Mouse (Mus musculus): Measurements from ENCODE around the gene Dusp16. TPM values are rescaled to one million over a fixed set of nuclear protein-coding genes. Genes with fewer than 3 reads are reported as not detected.

Gene Dusp16
- 1 to 10 TPM; 1.9 to 2.2 TPM for polyA plus RNA-seq (2017; shearing (Covaris generic))

DNA sequence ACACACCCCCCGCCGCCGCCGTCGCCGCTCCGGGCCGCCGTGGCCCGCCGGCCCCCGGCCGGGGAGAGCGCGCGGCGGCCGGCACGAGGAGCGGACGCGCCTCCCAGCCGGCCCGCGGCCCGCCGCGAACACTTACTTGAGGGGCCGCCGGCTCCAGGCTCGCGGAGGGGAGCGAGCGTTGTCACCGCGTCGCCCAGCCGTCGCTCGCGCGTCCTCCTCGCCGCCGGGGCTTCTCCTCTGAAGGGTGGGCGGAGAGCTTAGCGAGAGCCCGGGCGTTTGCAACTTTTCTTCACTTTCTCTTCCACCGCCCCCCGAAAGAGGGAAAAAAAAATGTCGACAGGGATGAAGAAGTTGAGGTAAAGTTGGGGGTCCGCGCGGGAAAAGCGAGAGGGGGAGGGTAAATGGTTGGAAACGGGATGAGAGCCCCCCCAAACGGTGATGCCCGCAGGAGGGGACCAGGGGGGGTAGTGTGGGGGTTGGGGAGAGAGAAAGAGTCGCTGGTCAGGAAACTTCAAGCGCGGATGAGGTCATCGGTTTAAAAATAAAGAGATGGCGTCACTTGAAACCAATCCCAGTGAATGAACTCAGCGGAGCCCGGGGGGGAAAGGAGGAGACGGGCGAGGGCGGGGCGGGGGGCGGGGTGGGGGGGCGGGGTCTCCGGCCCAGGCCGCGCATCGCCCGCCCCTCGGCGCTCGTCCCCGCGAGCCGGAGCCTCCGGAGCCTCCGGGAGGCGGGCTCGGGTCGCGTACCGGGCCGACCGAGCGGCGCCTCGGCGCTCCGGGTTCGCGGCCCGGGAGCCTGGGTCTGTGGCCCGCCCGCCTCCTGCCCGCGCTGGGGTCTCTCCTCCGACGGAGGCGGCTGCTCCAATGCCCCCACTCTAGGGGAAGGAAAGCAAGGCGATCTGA, at the start of gene Dusp16:
Gene Dusp16 (minus strand): TSS at position 485 of the 905 bp plus-strand sequence.
- ATAC-seq = peak; percentile 84

DNA sequence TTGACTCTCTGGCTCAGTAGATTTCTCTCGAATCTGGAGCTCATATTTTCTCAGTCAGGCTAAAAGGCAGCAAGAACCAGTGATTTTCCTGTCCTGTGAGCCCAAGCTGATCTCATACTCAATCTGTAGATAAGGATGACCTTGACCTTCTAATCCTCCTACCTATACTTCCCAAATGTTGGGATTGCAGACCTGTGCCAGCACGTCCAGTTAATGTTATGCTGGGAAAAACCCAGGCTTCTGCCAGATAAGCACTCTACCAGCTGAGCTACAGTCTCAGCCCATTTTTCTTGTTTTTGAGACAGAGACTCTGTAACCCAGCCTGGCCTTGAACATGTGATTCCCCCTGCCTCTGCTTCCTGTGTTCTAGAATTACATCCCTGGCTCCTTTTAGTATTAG, 47.9 kb upstream of the Dusp16 start:
- ATAC-seq = no peak

DNA sequence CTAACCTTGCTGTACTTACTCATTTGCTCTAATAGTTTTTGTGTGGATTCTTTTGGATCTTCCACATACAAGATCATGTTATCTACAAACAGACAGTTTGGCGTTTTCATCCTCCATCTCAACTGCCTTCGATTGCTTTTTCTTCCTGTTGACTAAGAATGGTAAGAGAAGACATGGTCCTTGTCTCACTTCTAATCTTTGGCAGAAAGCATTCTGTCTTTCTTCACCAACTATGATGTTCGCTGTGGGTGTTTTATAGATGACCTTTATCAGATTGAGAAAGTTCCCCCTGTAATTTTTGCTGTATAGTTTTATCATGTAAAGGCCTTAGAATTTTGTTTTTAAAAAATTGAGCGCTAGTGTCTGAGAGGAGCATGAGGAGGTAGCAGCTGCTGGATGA, 45.7 kb upstream of the Dusp16 start:
- ATAC-seq = peak; percentile 67

DNA sequence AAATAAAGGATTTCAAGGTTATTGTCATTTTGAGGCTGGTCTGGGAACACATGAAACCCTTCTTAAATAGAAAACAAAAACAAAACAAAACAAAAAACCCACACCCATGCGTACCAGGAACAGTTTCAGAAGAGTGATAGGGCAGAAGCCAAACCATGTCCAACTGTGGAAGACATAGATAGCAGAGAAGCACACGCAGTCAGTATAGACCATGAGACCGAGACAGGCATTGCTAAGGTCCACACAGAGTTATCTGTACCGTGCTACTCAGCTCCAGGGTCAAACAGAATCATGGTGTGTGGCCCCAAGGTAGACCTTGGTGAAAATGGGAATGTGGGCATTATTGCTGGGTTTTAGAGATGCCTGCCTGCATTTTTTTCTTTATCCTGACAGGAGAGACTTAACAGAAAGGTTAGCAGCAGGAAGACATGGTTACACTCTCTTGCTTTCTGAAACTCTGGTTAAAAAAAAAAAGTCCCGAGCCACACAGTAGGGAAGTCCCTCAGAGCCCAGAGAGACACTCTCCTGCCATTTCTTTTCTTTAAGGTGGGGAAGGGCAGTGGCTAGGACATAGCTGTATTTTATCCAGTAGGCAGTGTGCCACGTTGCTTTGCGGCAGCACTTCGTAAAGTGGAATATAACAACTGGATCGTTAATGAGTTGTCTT, 42.3 kb upstream of the Dusp16 start:
- peak; percentile 8 for ATAC-seq

DNA sequence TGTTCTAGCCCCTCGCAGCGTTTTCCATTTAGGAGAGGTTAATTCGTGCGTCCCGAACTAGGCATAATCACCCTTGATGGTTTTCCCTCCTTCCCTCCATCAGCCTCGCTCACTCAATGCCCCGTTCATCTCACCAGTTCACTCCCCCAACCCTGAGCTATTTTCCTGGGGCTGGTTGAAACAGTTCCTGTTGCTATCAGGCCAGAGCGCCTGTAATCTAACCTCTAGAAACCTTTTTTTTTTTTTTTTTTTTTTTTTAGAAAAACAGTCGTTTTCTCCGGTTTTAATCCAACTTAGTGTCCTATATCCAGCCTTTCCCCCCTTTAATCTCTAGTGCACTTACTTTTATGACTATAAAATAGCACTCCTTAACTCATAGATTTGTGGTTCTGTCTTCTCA, 38.4 kb upstream of the Dusp16 start:
- ATAC-seq = no peak

DNA sequence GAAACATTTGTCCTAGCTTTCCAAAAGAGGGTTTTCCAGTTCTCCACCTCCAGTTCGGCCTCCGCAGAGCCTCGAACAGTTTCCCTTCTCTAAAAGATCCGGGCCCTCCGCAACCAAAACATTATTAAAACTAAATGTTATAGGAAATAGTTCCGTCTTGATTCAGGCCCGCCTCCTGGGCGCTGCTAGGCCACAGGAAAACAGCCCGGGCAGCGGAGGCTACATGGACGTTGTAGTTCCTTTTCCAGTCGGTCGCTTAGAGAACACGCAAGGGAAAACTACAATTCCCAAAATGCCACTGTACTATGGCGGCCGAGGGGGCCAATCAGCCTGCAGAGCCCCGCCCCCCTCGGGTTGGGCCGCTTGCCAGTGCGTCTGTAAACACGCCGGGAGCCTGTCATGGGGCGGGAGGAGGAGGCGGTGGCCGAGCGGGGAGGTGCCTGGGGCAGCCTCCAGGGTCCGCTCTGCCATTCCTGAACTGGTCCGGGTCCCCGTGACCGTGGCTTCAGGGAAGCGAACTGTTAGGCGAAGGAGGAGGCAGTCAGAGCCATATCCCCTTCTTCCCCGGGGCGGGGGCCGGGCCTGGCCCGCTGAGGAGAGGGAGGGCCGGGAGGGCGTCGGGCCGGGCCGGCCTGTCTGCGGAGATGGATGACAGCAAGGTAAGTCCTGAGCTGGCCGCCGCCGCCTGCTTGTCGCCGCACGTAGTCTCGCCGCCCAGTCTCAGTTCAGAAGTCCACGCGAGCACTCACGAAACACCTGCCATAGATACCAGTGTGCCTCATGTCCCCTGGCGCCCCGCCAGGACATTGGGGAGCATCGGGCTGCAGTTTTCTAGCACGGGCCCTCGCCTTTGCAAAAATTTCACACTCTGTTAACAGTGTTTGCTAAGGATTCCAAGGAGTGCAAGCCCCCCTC, 37.6 kb upstream of the Dusp16 start, which contains the start of gene Crebl2:
Gene Crebl2 (plus strand): TSS at position 369 of the 915 bp plus-strand sequence.
- peak; percentile 81 for ATAC-seq

DNA sequence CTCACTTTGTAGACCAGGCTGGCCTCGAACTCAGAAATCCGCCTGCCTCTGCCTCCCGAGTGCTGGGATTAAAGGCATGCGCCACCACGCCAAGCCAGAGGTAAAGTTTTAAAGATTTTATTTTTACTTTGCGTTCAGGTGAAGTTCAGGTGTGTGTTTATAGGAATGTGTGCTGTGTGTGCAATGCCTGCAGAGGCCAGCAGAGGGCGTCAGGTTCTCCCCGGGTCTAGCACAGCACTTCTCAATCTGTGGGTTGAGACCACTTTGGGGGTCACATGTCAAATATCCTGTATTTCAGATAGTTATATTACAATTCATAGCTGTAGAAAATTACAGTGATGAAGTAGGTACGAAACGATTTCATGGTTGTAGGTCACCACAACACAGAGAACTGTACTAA, 30.4 kb upstream of the Dusp16 start:
- ATAC-seq = no peak

DNA sequence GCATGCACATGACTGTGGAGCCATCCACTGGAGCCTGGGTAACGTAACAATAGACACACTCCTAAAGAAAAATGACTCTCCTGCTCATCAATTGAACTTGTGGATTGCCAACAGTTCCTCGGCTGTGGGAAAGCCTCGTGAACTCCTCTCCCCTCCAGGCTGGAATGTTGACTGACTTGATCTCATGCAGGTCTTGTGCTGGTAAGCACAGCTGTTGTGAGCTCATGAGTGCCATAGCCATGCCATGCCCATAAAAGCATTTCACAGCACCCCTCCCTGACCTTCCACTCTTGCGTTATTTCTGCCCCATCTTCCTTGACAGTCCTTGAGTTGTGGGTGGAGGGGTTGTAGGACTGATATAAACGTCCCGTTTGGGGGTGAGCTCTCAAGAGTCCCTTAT, 28.0 kb upstream of the Dusp16 start:
- ATAC-seq = no peak

DNA sequence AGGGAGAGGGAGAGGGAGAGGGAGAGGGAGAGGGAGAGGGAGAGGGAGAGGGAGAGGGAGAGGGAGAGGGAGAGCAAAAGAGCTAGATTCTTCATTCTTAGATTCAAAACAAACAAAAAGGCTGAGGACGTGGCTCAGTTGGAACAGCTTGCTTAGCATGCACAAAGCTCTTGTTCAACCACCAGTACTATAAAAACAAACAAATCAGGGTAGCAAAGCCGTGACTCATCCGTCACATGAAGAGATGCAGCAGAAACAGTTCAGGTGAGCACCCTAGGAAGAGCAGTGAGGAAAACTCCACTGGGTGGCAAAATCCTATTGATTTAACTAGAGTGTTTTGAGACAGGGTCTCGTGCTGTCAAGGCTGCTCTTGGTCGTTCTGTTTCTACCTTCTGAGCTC, 27.3 kb upstream of the Dusp16 start:
- ATAC-seq = no peak

DNA sequence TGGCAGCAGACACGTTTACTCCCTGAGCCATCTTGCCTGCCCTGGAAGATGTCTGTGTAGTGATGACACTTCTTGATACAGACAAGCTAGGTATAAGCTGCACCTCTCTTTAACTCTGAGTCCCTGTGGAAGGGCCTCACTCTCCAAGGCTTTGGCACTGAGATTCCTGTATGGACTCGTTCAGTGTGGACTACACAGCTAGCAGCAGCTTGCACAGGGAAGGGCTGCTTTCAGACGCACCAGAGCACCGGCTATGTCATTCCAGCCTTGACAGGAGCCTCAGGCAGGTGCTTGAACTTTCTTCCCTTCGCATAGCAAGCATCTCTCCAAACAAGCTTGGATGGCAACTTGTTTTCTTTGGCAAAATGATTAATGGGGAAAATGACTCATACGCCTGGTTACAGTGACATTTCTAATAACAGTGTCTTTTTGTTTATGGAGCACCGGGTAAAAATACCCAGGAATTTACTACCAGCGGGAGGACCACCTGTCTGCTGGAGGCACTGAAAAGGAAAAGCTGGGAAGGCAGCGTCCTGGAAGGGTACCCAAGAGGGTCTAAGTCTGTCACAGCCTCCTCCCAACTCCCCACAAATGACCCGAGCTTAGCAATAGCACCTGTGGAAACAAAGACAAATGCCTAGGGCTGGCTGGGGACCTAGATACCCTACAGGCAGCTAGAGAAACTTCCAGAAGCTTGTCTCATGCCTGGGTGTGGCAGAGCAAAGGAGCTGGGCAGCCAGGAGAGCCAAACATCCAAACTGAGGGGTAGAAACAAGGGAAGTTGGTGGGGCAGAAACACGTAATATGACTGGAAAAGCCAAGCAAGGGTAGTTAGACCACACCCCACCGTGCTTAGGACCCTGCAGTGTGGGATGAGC, 24.9 kb upstream of the Dusp16 start:
- no peak for ATAC-seq

DNA sequence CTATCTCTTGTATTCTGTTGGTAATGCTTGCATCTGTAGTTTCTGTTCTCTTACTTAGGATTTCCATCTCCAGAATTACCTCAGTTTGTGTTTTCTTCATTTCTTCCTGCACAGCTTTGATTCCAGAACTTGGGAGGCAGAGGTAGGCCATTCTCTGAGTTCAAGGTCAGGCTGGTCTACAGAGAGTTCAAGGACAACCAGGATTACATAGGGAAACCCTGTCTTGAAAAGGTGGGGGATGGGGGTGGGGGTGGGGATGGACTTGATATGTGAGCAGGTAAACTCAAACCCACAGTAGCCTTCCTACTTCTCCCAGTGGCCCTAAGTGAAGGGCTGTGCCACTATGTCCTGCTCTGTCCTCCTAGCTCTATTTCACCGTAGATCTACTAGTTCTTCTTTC, 20.6 kb upstream of the Dusp16 start:
- no peak for ATAC-seq

DNA sequence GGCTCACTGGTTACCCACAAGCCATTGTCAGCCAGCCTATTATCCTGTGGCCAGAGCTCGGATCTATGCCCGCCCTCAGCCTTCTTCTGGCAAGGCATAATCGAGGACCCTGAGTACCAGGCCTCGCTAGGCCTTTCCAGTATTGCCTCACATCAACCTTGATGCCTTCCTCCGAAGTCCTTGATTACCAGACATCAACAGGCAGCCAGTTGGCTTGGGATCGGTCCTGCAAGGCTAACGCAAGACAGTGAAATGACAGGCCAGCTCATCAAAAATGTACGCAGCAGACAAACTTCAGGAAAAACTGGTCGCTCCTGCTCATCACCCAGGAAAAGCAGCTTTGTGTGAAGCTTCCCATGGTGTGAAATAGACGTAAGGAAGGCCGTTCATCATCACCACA, 15.4 kb upstream of the Dusp16 start:
- ATAC-seq = no peak

DNA sequence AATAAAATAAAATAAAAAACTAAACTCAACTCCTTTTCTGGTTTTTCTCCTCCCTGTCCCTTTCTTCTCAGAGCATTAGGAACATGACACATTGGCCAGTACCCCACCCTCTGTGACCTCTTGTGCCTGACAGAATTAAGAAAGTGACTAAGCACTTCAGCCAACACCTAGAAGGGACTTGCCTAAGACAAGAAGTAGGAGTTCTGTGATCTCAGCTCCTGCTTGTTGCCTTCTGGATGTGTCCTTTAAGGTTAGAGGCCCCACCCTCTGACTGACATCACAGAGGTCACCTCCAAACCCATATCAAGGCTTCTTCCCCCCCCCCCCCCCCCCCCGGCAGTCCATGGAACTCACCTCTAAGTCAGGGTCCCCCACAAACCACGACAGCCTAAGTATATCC, 14.7 kb upstream of the Dusp16 start:
- ATAC-seq = no peak

DNA sequence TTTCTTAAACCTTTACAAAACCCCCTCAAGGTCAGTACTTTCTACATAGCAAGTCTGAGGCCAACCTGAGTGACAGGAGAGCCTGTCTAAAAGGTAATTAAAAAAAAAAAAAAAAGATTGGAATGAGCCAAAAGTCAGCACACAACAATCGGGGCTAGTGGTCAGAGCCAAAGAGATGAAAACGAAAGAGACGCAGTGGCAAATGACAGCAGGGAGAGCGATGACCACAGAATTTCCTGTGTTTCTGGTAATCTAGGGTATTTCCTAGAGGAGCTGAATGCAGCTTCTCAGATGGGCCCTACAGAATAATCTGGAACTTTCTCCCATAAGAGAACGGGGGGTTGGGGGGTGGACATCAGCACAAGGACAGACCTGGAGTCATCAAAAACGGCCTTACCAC, 13.7 kb upstream of the Dusp16 start:
- peak; percentile 68 for ATAC-seq

DNA sequence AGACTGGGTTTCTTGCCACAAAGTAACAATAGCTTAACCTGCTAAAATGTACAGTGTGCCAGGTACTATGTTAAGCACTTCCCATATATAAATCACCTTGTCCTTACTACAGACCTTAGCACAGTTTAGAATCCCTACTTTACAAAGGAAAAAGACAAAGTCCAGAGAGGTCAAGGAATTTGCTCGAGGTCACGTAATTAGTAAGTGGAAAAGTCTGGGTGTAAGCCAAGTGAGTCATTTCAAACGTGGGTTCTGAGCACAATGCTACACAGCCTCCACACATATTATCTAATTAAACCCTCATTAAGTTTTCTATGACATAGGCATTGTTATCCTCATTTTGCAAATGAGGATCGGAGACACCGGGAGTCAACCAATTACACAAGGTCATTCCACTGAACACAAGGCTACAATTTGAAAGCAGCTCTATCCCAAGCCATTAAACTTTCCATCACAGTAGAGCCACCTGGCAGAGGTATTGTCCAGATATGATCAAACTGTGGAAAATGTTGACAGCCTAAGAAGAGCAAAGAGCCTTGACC, 12.4 kb upstream of the Dusp16 start:
- ATAC-seq = no peak

DNA sequence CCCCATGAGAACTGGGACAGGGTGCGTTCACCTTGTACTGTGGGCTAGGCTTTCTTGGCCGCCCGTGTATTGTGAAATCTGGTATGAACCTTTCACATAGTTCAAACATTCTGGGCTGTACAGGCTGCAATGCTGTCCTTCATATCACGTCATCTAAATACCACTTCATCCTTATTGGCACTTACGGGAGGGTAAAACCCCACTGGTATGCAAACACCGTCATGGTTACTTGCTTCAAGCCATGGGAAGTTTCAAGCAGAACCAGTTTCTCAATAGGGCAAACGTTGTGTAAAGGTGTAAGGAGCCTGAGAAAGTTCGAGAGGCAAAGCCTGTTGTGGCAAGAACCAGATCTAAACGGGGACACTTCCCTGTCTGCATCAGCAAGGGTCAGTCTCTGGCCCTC, 10.2 kb upstream of the Dusp16 start:
- ATAC-seq = no peak

DNA sequence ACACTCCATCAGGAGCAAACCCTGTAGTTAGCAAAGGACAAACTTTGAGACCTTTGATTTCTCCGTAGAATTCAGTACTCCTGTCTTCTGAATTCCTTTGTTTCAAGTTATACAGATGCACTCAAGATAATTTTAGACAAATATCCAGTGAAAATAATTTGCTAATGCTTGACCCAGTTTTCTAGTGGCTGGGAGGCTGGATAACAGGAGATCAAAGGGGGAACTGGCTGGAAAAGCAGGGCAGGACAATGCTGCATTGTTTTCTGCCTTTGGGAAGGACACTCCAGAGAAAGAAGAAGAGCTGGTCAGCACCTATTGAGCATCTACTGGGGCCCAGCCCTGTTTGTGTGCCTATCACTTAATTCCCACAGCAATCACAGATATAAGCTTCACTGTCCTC, 9.1 kb upstream of the Dusp16 start:
- no peak for ATAC-seq

DNA sequence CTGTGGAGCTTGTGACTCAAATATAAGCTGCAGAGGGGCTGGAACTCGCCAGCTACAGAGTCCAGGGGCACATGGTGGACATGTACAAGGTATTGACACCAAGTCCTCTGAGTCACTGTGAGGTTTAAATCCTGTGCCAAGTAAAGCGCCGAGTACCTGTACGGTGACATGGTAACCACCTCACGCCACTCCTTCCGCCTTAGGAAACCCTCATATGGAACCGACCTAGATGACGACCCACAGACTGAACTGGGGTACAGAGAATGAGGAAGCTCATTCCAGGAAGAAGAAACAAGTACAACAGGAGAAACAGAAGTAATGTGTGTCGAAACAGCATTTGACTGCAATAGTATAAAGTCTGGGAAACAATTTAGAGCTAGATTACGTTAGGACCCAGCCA, 3.9 kb upstream of the Dusp16 start:
- no peak for ATAC-seq

DNA sequence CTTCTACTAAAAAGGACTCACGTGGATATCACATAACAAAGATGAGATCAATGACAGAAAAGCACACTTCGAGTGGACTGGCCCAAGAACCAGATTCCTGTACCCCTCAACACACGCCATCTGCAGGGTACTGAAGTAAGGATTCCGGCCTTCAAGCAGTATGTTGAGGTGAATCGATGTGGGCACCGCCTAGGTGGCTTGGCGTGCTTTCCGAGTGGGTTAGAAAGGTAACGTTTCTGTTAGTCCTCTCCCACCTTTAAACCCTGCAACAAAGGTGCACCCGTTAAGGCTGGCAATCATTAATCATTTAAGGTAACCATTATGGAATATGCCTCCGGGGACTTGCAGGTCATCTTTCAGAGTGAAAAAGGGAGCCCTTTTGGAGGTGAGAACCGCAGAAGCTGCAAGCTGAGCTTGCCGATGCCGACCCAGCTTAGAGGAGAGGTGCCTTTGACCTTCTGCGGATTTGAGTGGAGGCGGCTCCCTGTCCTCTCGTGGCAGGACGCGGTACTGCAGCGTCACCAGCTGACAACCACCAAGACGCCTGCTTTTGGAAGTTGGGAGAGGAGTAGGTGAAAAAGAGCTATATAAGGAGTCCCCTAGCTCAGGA, 1.6 kb upstream of the Dusp16 start:
- peak; percentile 41 for ATAC-seq

DNA sequence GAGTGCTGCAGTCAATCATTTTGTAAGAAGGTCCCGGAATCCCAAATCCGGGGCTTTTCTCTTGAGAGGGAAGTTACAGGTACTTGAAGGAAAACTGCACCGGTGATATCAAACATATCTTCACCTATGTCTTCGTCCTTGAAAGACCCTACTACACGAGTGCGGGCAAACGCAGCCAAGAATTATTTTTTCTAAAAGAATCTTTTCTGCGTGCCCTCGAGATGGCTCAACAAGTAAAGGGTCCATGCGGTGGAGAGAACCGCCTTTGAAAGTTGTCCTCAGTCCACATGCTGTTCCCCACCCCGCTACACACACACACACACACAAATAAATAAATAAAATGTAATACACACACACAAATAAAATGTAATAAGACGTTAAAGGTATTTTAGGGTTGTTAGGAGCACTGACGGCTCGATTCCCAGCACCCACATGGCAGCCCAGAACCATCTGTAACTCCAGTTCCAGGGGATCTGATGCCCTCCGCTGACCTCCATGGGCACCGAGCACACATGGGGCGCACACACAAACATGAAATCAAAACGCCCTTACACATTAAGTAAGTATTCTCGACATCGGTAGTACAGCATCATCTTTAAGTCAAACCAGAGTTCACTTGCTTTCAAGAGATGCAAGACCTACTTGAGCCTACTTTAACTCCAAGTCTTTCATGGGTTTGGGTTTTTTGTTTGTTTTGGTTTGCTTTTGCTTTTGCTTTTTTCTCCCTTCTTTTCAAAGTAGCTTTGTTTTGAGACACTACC, 801 bp upstream of the Dusp16 start:
- ATAC-seq = no peak
